Mouse (Mus musculus) CH12.LX (cell line): ENCODE measurements around the gene Cmtm2b. TPM values are rescaled to one million over a fixed set of nuclear protein-coding genes. Genes with fewer than 3 reads are reported as not detected.

Experiments used
- DNase-seq: peaks from one replicate; pipeline ENCODE4 v3.0.0-alpha.2; 2013; ENCODE audit errors: extremely low read depth
- H3K27ac ChIP-seq: 2 replicates; pipeline ENCODE4 v1.5.1; 2012; ENCODE audit warnings: low read depth, mild to moderate bottlenecking, control low read depth, moderate library complexity; ENCODE audit not compliant: insufficient read depth
- H3K27me3 ChIP-seq: replicated peaks from 2 replicates; pipeline ENCODE3; 2012; ENCODE audit warnings: inconsistent platforms
- H3K36me3 ChIP-seq, 2 experiments: replicated peaks in 1 of 2; 2 replicates each; pipeline versions ENCODE3 to v1.6.1; 2012; ENCODE audit warnings: inconsistent platforms in 1 of 2, low read length in 1 of 2, mild to moderate bottlenecking in 1 of 2, mixed read lengths in 1 of 2, moderate library complexity in 1 of 2; ENCODE audit not compliant: control insufficient read depth in 1 of 2, insufficient read depth in 1 of 2
- H3K4me1 ChIP-seq, 2 experiments: 2 replicates each; pipeline ENCODE4 v1.6.1; 2012; ENCODE audit warnings: inconsistent platforms in 1 of 2, moderate library complexity in 1 of 2; ENCODE audit not compliant: insufficient read depth in 2 of 2, control insufficient read depth in 1 of 2
- H3K4me2 ChIP-seq: 2 replicates; pipeline ENCODE4 v1.6.1; 2012; ENCODE audit warnings: low read depth, mild to moderate bottlenecking, control low read depth; ENCODE audit not compliant: poor library complexity, insufficient read depth, severe bottlenecking
- H3K4me3 ChIP-seq, 3 experiments: fragments of 150-350 bp in 1 of 3; sonication (generic) in 1 of 3; replicated peaks in 1 of 3; 2 replicates each; pipeline versions ENCODE3 to v1.5.1; 2011 to 2012; ENCODE audit warnings: low read depth in 2 of 3, low read length in 2 of 3, mild to moderate bottlenecking in 2 of 3, moderate library complexity in 2 of 3, control low read depth in 1 of 3, improper control_type of control experiment in 1 of 3, inconsistent platforms in 1 of 3, mixed read lengths in 1 of 3; ENCODE audit not compliant: poor library complexity in 1 of 3
- H3K79me2 ChIP-seq: replicated peaks from 2 replicates; pipeline ENCODE4 v1.6.1; 2012; ENCODE audit warnings: mild to moderate bottlenecking, moderate library complexity; ENCODE audit not compliant: control insufficient read depth, poor library complexity, insufficient read depth, severe bottlenecking; ENCODE audit errors: extremely low read depth
- H3K9ac ChIP-seq: 2 replicates; pipeline ENCODE4 v1.6.1; 2012; ENCODE audit warnings: low read depth, mild to moderate bottlenecking, control low read depth, moderate library complexity; ENCODE audit not compliant: insufficient read depth
- H3K9me3 ChIP-seq: replicated peaks from 2 replicates; pipeline ENCODE3; 2012; ENCODE audit warnings: low read length, inconsistent platforms, mixed read lengths
- CHD1 ChIP-seq: IDR thresholded peaks from 2 replicates; pipeline ENCODE4 v1.6.1; 2012; ENCODE audit warnings: low read depth, low read length, improper control_type of control experiment, inconsistent platforms
- CTCF ChIP-seq, 2 experiments: IDR thresholded peaks in 1 of 2; conservative IDR thresholded peaks in 1 of 2; 2 replicates each; pipeline ENCODE4 v1.5.1; 2011 to 2012; ENCODE audit warnings: low read depth in 2 of 2, low read length in 2 of 2, improper control_type of control experiment in 1 of 2, inconsistent platforms in 1 of 2, mild to moderate bottlenecking in 1 of 2, moderate library complexity in 1 of 2
- ELF1 ChIP-seq: IDR thresholded peaks from 2 replicates; pipeline ENCODE4 v1.6.1; 2014; ENCODE audit warnings: low read depth, mild to moderate bottlenecking, inconsistent platforms, low read length, improper control_type of control experiment
- JUN ChIP-seq: IDR thresholded peaks from 2 replicates; pipeline ENCODE4 v1.6.1; 2011; ENCODE audit warnings: low read depth, mild to moderate bottlenecking, low read length, improper control_type of control experiment, moderate library complexity; ENCODE audit not compliant: insufficient read depth
- JUND ChIP-seq: conservative IDR thresholded peaks from 2 replicates; pipeline ENCODE4 v1.6.1; 2011; ENCODE audit warnings: low read depth, low read length, improper control_type of control experiment
- MAX ChIP-seq: IDR thresholded peaks from 2 replicates; pipeline ENCODE4 v1.6.1; 2011; ENCODE audit warnings: low read length, improper control_type of control experiment
- MAZ ChIP-seq: IDR thresholded peaks from 2 replicates; pipeline ENCODE4 v1.6.1; 2012; ENCODE audit warnings: low read depth, mild to moderate bottlenecking, inconsistent platforms, low read length, improper control_type of control experiment, moderate library complexity
- NELFE ChIP-seq: IDR thresholded peaks from 2 replicates; pipeline ENCODE4 v1.6.1; 2011; ENCODE audit warnings: low read depth, low read length, improper control_type of control experiment
- POLR2AphosphoS2 ChIP-seq: IDR thresholded peaks from 2 replicates; pipeline ENCODE4 v1.6.1; 2011; ENCODE audit warnings: low read depth, low read length, improper control_type of control experiment
- SMC3 ChIP-seq: IDR thresholded peaks from 2 replicates; pipeline ENCODE4 v1.6.1; 2011; ENCODE audit warnings: low read depth, low read length, improper control_type of control experiment
- USF1 ChIP-seq: IDR thresholded peaks from 2 replicates; pipeline ENCODE4 v1.6.1; 2014; ENCODE audit warnings: low read depth, mild to moderate bottlenecking, inconsistent platforms, low read length, improper control_type of control experiment
- dilution Hi-C: fragments of 300-500 bp; cut with MboI; formaldehyde crosslinking; loops from 2 replicates; pipeline ENCODE4 v1.14.3; 2020; ENCODE audit warnings: low sequenced_read_pairs; ENCODE audit not compliant: extremely low pct_unique_long_range_greater_than_20kb, extremely low pct_ligation_motif_present
- in situ Hi-C: fragments of 300-500 bp; cut with MboI; formaldehyde crosslinking; loops from 3 replicates; pipeline ENCODE4 v1.14.3; 2019; ENCODE audit warnings: low sequenced_read_pairs, low pct_ligation_motif_present, low pct_unique_long_range_greater_than_20kb, mixed read lengths
- polyA plus RNA-seq: library from polyadenylated mRNA; unstranded; fragments of >175 nt; gene quantifications from 2 replicates; pipeline ENCODE4 v1.2.1, GENCODE M21; 2012; ENCODE audit warnings: low read depth; ENCODE audit not compliant: insufficient read length
- total RNA-seq, 2 experiments: library from RNA; depleted of rRNA; stranded (reverse); fragments of 300-350 nt in 1 of 2; fragments of >200 nt in 1 of 2; gene quantifications; 2 replicates each; pipeline ENCODE4 v1.2.3; 2012 to 2014

The Cmtm2b gene
- total and polyA plus RNA-seq, 3 experiments, result not detected

GRCm38 (mm10) chr8:104380269-104380668, 58.2 kb downstream of the Cmtm2b start:
- Histone ChIP-seq H3K36me3 (no peaks in the 10 kb centered on the region), H3K9me3 (no peaks in the 10 kb centered on the region), H3K4me1 (peaks cover 10 to 38% of the 10 kb centered on the region in 2 experiments; a peak in 3 of 4 replicates), H3K9ac (no peak overlapping the region), H3K4me2 (no peak overlapping the region), H3K27ac (no peak overlapping the region), H3K79me2 (no peaks in the 10 kb centered on the region), H3K4me3 (no peak overlapping the region), H3K27me3 (no peaks in the 10 kb centered on the region)
- dilution Hi-C loops (no loop called here), in situ Hi-C loops (no loop called here)
- TF ChIP-seq JUN (no peak), ELF1 (no peak), MAZ (no peak), SMC3 (no peak), USF1 (no peak), NELFE (no peak), POLR2AphosphoS2 (no peak), CTCF (conservative IDR thresholded peaks at IDR 0.05 in 1 of 2, IDR thresholded peaks at IDR 0.05 in 1 of 2; ENCODE audit: low read depth in 2 of 2, low read length in 2 of 2) (no peak), CHD1 (no peak), JUND (no peak), MAX (no peak)
- no peak for DNase-seq

Other genes with a start within 250 kb of the Cmtm2b start
- 0.25 and 0.34 TPM in 2 replicates for gene Cdh5, start 220.6 kb upstream of the Cmtm2b start, total RNA-seq (2012; rRNA removed)
- 0.20 and 0.48 TPM in 2 replicates for gene Cdh5, start 220.6 kb upstream of the Cmtm2b start, total RNA-seq (2014; rRNA removed)
- gene Cdh5, start 220.6 kb upstream of the Cmtm2b start, polyA plus RNA-seq, result 1.7 and 1.8 TPM in 2 replicates
- gene Bean1, start 151.8 kb upstream of the Cmtm2b start, total RNA-seq (2012; rRNA removed), result not detected in 2 replicates
- not detected in 2 replicates for gene Bean1, start 151.8 kb upstream of the Cmtm2b start, total RNA-seq (2014; rRNA removed)
- not detected in 2 replicates for gene Bean1, start 151.8 kb upstream of the Cmtm2b start, polyA plus RNA-seq
- 9.2 and 13.5 TPM in 2 replicates for gene Tk2, start 73.7 kb upstream of the Cmtm2b start, total RNA-seq (2012; rRNA removed)
- gene Tk2, start 73.7 kb upstream of the Cmtm2b start, total RNA-seq (2014; rRNA removed), result 8.7 and 8.9 TPM in 2 replicates
- 7.3 TPM in 2 replicates for gene Tk2, start 73.7 kb upstream of the Cmtm2b start, polyA plus RNA-seq
- 20.7 and 25.3 TPM in 2 replicates for gene Cklf, start 71.4 kb upstream of the Cmtm2b start, total RNA-seq (2012; rRNA removed)
- gene Cklf, start 71.4 kb upstream of the Cmtm2b start, total RNA-seq (2014; rRNA removed), result 35.2 and 38.8 TPM in 2 replicates
- 25.0 and 29.7 TPM in 2 replicates for gene Cklf, start 71.4 kb upstream of the Cmtm2b start, polyA plus RNA-seq
- not detected in 2 replicates for gene Cmtm2a, start 29.0 kb upstream of the Cmtm2b start, total RNA-seq (2012; rRNA removed)
- gene Cmtm2a, start 29.0 kb upstream of the Cmtm2b start, total RNA-seq (2014; rRNA removed), result not detected in 2 replicates
- gene Cmtm2a, start 29.0 kb upstream of the Cmtm2b start, polyA plus RNA-seq, result not detected in 2 replicates
- gene Gm45711, start 12.1 kb upstream of the Cmtm2b start, total RNA-seq (2012; rRNA removed), result not detected in 2 replicates
- gene Gm45711, start 12.1 kb upstream of the Cmtm2b start, total RNA-seq (2014; rRNA removed), result not detected in 2 replicates
- not detected in 2 replicates for gene Gm45711, start 12.1 kb upstream of the Cmtm2b start, polyA plus RNA-seq
- not detected in 2 replicates for gene Cmtm1, start 12.1 kb upstream of the Cmtm2b start, total RNA-seq (2012; rRNA removed)
- not detected in 2 replicates for gene Cmtm1, start 12.1 kb upstream of the Cmtm2b start, total RNA-seq (2014; rRNA removed)
- not detected in 2 replicates for gene Cmtm1, start 12.1 kb upstream of the Cmtm2b start, polyA plus RNA-seq
- not detected in 2 replicates for gene Gm11020, start 663 bp upstream of the Cmtm2b start, total RNA-seq (2012; rRNA removed)
- gene Gm11020, start 663 bp upstream of the Cmtm2b start, total RNA-seq (2014; rRNA removed), result not detected in 2 replicates
- not detected in 2 replicates for gene Gm11020, start 663 bp upstream of the Cmtm2b start, polyA plus RNA-seq
- gene Cmtm3, start 17.2 kb downstream of the Cmtm2b start, total RNA-seq (2012; rRNA removed), result 3.9 TPM in 2 replicates
- gene Cmtm3, start 17.2 kb downstream of the Cmtm2b start, total RNA-seq (2014; rRNA removed), result 4.2 and 4.3 TPM in 2 replicates
- gene Cmtm3, start 17.2 kb downstream of the Cmtm2b start, polyA plus RNA-seq, result 8.8 and 11.0 TPM in 2 replicates
- gene Cmtm4, start 73.6 kb downstream of the Cmtm2b start, total RNA-seq (2012; rRNA removed), result 2.3 and 2.7 TPM in 2 replicates
- 2.5 and 2.6 TPM in 2 replicates for gene Cmtm4, start 73.6 kb downstream of the Cmtm2b start, total RNA-seq (2014; rRNA removed)
- gene Cmtm4, start 73.6 kb downstream of the Cmtm2b start, polyA plus RNA-seq, result 2.6 and 3.0 TPM in 2 replicates
- gene Dync1li2, start 120.8 kb downstream of the Cmtm2b start, total RNA-seq (2012; rRNA removed), result 12.7 and 15.8 TPM in 2 replicates
- 14.3 and 17.7 TPM in 2 replicates for gene Dync1li2, start 120.8 kb downstream of the Cmtm2b start, total RNA-seq (2014; rRNA removed)
- gene Dync1li2, start 120.8 kb downstream of the Cmtm2b start, polyA plus RNA-seq, result 22.8 and 30.4 TPM in 2 replicates
- not detected in 2 replicates for gene Terb1, start 187.7 kb downstream of the Cmtm2b start, total RNA-seq (2012; rRNA removed)
- gene Terb1, start 187.7 kb downstream of the Cmtm2b start, total RNA-seq (2014; rRNA removed), result not detected in 2 replicates
- gene Terb1, start 187.7 kb downstream of the Cmtm2b start, polyA plus RNA-seq, result not detected in 2 replicates
- gene Nae1, start 212.4 kb downstream of the Cmtm2b start, total RNA-seq (2012; rRNA removed), result 26.0 and 34.5 TPM in 2 replicates
- gene Nae1, start 212.4 kb downstream of the Cmtm2b start, total RNA-seq (2014; rRNA removed), result 95.0 and 113 TPM in 2 replicates
- 33.6 and 36.5 TPM in 2 replicates for gene Nae1, start 212.4 kb downstream of the Cmtm2b start, polyA plus RNA-seq
- gene Car7, start 212.5 kb downstream of the Cmtm2b start, total RNA-seq (2012; rRNA removed), result 0.85 and 0.88 TPM in 2 replicates
- 0.62 and 0.92 TPM in 2 replicates for gene Car7, start 212.5 kb downstream of the Cmtm2b start, total RNA-seq (2014; rRNA removed)
- gene Car7, start 212.5 kb downstream of the Cmtm2b start, polyA plus RNA-seq, result 1.2 and 1.3 TPM in 2 replicates